Mouse (Mus musculus) heart, adult 9 months (tissue): ENCODE measurements around the gene Skp1a.

ENCODE experiments used
- DNase-seq, 2 experiments: peaks; one replicate each; pipeline ENCODE4 v3.0.0; 2022; ENCODE audit warnings: low spot score in 2 of 2

The Skp1a gene

DNA sequence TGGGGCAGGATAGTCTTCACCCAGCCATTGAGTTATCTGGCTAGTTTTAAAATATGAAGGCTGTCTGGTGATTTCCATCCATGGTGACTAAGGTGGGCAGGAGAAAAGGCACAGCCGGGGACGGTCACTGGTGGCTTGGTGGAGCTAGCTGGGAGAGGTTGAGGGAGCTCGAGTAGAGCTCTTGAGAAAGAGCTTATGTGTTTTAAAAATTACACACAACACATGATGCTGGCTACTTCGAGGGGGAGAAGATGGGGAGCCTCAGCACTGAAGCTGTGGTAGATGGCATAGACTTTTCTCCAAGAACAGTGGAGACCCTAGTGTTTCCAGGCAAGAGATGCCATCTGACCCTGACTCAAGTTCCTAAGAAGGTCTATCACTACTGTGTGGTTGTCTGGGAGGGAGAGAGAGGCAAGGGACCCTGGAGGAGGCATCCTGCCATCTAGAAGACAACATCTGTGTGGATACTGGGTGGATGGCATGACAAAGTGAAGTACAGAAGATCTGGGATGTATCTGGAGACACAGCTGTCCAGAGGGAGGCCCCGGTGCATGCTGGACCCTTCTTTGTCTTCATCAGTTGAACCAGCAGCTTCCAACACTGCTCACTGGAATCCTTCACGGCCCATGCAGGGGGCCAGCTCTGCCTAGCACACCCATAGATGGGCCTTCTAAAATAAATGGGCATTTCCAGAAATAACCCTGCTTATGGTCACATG lies 45.8 kb downstream of the Skp1a start:
- DNase-seq: no peak

DNA sequence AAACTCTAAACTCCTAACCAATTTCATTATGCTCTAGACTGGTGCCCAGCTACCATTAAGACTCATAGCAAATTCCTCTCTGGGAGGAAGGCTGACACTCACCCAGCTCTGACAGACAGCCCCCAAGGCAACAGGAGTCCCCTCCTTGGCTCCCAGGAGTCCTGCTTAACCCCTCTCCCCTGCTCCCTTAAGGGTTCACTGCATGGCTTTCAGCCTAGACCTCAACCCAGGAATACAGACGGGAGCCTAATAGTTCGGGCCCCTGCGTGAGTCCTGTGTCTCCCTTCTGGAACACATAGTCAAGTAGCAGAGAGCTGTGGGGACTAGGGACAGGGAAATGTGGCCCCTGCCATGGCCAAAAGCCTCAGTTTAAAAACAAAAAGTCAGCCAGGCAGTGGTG lies 46.4 kb downstream of the Skp1a start:
- no peak for DNase-seq

DNA sequence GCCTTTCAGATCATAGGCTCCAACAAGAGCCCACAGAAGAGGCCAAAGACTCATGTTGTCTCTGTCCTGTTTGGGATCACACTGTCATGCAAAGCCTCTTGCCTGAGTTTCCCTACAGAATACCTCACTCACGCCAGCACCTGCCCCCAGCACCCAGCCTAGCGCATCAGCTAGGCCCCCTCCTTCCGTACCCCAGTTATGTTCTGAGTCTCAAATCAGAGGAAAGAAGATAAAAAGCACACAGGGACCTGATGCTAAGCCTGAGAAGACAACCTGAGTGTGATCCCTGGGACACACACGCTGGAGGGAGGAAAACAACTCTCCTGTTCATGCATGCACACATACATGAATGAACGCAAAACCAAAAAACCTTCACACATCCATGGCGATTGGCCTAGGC lies 47.2 kb downstream of the Skp1a start:
- no peak for DNase-seq

DNA sequence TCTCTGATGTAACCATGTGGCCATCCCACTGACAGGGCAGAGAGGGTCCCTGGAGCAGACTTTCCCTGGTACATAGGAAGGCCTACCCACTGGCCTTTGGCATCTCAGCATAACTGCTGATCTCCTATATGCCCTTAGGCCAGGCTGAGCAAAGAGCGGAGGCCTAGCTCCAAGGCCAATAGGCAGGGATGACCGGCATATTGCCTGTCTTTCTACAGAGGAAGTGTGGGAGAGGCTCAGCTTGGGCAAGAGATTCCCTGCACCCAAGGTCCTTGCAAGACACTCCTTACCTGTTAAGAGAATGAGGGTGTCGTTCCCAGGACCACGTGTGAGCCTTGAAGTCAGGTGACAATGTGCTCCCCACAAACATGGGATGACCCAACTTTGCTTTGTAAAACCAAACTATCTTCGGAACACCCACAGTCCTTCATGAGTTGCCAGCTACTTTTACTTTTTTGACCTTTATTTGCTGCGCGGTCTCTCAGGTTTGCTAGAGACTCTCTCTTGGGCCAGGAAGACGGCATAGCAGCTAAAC lies 47.9 kb downstream of the Skp1a start:
- DNase-seq: no peak

- no peak for DNase-seq
Measured at GRCm38 (mm10) chr11:52280566-52281455, 49.0 kb downstream of the Skp1a start.

- no peak for DNase-seq
Measured at GRCm38 (mm10) chr11:52281568-52282328, 50.0 kb downstream of the Skp1a start.

DNA sequence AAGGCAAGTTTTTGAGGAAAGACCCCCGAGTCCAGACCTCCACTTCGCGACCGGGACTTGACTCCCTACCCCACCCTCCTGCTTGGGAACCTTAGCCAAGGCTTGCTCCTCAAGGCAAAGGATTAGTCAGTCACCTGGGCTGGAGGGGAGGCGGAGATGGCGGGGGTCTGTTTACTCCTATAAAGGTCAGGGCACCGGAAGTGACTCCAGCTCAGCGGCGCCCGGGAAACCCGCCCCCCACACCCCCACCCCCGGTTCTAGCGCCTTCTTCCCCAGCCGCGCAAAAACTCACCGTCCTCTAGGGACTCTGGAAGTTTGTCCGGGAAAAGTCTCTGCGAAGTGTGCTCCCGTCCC lies 50.6 kb downstream of the Skp1a start:
- DNase-seq: no peak

DNA sequence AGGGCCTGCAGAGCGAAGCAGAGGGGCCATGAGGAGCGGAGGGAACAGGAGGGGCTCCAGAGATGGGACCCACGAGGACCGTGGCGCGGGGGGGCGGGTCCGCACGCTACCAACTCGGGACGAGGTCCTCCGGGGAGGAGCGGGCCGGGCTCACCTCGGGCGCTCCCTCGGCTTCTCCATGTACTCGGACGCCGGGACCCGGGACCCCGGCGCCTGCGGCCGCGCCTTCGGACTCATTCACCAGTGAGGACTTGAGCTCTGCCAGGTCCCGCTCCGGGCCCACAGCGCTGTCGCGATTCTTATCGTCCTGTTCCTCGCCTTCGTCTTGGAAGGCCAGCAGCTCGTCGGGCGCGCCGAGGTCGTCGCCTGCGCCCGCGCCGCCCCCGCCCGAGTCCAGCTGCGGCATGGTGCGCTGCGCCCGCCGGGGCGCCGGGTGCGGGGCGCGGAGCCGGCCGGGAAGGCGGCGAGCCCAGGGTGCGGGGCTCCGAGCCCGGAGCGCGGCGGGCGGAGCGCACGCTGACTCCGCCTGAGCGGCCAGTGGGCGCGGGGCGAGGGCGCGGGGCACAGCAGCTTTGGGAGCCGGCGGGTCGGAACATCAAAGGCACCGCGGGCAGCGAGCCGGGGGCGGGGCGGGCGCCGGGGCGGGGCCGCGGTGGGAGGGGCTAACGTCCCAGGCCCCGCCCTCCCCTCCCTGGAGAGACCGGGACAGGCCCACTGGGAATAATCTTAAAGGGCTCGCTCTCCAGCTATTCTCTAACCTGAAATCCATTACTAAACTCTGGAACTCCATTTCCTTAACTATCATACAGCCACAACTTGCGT lies 51.2 kb downstream of the Skp1a start, which contains the start of gene Tcf7:
Gene Tcf7, minus strand, starts transcription at position 241 of the 822 bp plus-strand sequence.
- DNase-seq: peak in 1 of 2 experiments; percentile 25

- peak; percentile 57 to 59 for DNase-seq
Measured at GRCm38 (mm10) chr11:52283596-52284571, 52.1 kb downstream of the Skp1a start.

- DNase-seq: no peak
Measured at GRCm38 (mm10) chr11:52286301-52286957, 54.6 kb downstream of the Skp1a start.

DNA sequence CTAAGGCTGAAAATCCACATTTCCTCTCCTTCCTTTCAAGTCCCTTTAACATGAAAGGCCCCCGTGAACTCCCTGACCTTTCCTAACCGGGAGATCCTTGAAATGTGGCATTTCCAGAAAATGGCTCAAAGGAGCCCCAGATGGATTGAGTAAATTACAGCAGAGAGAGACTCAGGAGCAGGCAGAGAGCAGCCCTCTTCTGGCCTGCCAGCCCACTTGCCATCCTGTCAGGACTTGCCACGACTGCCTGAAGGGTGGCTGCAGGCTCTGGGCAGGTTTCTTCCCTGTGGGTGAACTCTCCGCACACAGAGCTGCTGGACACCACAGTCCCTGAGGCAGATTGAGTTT lies 55.1 kb downstream of the Skp1a start:
- no peak for DNase-seq

DNA sequence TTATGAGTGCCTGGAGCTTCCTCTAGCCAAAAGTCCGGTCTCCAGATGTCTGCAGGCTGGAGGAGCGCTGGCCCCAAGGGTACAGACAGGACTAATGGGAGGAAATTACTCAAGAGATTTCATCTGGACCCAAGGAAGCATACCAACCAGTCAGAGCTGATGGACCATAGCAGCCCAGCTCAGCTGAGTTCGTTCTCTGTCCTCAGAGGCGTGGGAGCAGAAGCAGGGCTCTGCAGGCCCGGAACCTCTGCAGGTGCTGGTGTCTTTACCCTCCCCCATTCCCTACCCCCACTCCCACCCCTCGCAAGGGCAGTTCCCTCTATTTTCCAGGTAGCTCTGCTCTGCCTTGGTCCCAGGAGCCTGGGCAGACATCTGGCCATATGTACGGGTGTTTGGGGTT lies 60.6 kb downstream of the Skp1a start:
- DNase-seq: no peak

DNA sequence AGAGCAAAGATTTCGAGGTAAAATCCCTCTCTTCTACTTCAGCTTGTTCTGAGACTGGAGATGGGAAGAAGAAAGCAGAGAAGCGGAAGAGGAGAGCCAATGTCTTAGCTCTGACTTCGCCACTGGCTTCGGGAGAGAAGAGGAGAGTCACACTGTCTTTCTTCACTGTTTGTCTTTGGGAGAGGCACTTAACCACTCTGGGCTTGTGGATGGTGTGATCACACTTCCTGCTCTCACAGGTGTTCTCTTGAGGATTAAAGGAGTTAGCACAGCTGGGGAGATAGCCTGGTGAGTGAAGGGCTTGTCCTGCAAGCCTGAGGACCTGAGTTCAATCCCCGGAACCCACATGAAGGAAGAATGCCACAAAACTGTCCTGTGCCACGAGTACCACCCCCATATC lies 61.1 kb downstream of the Skp1a start:
- no peak for DNase-seq

- DNase-seq: no peak
Measured at GRCm38 (mm10) chr11:52294103-52294502, 62.3 kb downstream of the Skp1a start.
